8 mouse cellular contexts compared by ENCODE assay signal in the genomic region with DNA sequence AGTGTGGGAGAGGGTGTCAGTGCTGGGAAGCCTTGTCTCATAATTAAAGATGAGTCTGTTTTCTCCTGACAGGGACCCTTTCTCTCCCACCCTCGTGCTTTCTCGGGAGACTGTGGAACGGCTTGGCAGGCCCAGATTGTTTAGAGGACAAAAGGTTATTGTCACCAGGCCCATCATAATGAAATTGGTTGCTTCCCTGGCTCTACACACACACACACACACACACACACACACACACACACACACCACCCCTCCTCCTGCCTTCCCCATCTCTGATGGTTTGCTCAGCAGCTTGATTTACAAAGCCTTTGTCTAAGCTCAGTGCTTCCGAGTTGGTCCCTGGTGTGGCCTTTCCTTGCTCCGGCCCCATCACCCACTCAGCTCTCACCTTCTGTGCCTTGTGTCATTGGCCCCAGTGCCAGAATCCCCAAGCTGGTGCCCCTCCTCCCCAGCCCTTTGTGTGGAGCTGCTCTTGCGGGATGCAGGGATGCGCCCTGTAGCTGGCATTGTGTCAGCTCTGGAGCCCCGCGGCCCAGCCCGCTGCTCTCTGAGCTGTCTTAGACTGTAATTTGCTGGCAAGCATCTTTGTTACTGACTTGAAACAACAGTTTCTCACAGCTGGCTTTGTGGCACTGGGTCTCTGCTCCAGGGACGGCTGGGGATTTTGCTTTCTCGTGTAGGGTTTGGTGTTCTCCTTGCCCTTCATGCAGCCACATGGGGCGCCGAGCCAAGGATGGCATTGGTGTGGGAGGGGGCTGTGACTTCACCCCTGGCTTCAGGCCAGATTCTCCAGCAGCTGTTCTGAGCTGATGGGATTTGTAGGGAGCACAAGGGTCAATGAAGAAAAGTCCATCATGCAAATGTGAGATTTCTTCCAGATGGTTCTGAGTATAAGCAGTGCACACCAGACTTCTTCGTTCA.
DNase-seq lines count a peak whose midpoint lies in the region; ATAC-seq lines count a peak whose summit lies in the region.

No protein-coding gene starts in this region.

- H3K4me2 ChIP-seq in forebrain, embryonic 13.5 days, result peak overlapping the region; percentile 47
- H3K4me2 ChIP-seq in heart, embryonic 16.5 days (ENCODE audit: low read depth, low read length), result peak overlapping the region; percentile 42
- H3K4me2 ChIP-seq in liver, embryonic 11.5 days, result no peak overlapping the region

- no peaks in the 10 kb centered on the region for H3K36me3 ChIP-seq in forebrain, embryonic 13.5 days (ENCODE audit: poor library complexity, severe bottlenecking)
- H3K36me3 ChIP-seq in heart, embryonic 16.5 days (ENCODE audit: control insufficient read depth, insufficient read depth), result no peaks in the 10 kb centered on the region
- no peaks in the 10 kb centered on the region for H3K36me3 ChIP-seq in liver, embryonic 11.5 days (ENCODE audit: control insufficient read depth, insufficient read depth, low read length)

- peak; percentile 75 for ATAC-seq in forebrain, embryonic 13.5 days
- peak; percentile 47 for ATAC-seq in heart, embryonic 16.5 days (replicated peaks; ENCODE audit: extremely low read depth, insufficient read depth, low FRiP score)
- ATAC-seq in liver, embryonic 11.5 days (replicated peaks; ENCODE audit: low FRiP score), result no peak
- no peak for ATAC-seq in activated CD4-positive, CD25-positive, alpha-beta regulatory T cell, adult 4 months

- no peaks in the 10 kb centered on the region for H3K27me3 ChIP-seq in forebrain, embryonic 13.5 days
- H3K27me3 ChIP-seq in heart, embryonic 16.5 days (ENCODE audit: control insufficient read depth, insufficient read depth, low read length), result no peaks in the 10 kb centered on the region
- no peaks in the 10 kb centered on the region for H3K27me3 ChIP-seq in liver, embryonic 11.5 days (replicated peaks; ENCODE audit: control insufficient read depth, insufficient read depth, low read length)

- DNase-seq in ES-CJ7 (ENCODE audit: low read depth, low spot score), result peak; percentile 87
- peak; percentile 72 for DNase-seq in cerebellum, adult 11 months
- peak; percentile 80 for DNase-seq in kidney, postnatal 14 days
- DNase-seq in liver, embryonic 11.5 days (ENCODE audit: low spot score), result no peak
- peak; percentile 81 to 82 for DNase-seq in right cerebral cortex, postnatal 10 days (ENCODE audit: low spot score in 2 of 2)

- H3K4me3 ChIP-seq in forebrain, embryonic 13.5 days, result no peak overlapping the region
- no peak overlapping the region for H3K4me3 ChIP-seq in heart, embryonic 16.5 days (ENCODE audit: low read length)
- H3K4me3 ChIP-seq in liver, embryonic 11.5 days (ENCODE audit: low read depth, low read length), result no peak overlapping the region

- H3K9me3 ChIP-seq in forebrain, embryonic 13.5 days (replicated peaks), result no peaks in the 10 kb centered on the region
- H3K9me3 ChIP-seq in heart, embryonic 16.5 days (replicated peaks; ENCODE audit: control insufficient read depth, low read length), result no peaks in the 10 kb centered on the region
- no peaks in the 10 kb centered on the region for H3K9me3 ChIP-seq in liver, embryonic 11.5 days (ENCODE audit: control insufficient read depth, low read length)

- peak overlapping the region; percentile 98 for H3K27ac ChIP-seq in forebrain, embryonic 13.5 days
- H3K27ac ChIP-seq in heart, embryonic 16.5 days (ENCODE audit: low read length), result peak overlapping the region; percentile 85
- H3K27ac ChIP-seq in liver, embryonic 11.5 days (ENCODE audit: low read depth, low read length), result peak overlapping the region; percentile 21; the same call in 1 of the 2 replicates

- peak overlapping the region; percentile 65 for H3K9ac ChIP-seq in forebrain, embryonic 13.5 days
- peak overlapping the region; percentile 64 for H3K9ac ChIP-seq in heart, embryonic 16.5 days (ENCODE audit: low read length)
- H3K9ac ChIP-seq in liver, embryonic 11.5 days (ENCODE audit: low read depth, low read length), result no peak overlapping the region

- WGBS in forebrain, embryonic 13.5 days, result 6% methylated on average over 15 of the region's 15 CpGs
- 24% methylated on average over 15 of the region's 15 CpGs for WGBS in heart, embryonic 16.5 days
- WGBS in liver, embryonic 11.5 days, result 58% methylated on average over 15 of the region's 15 CpGs

- H3K4me1 ChIP-seq in forebrain, embryonic 13.5 days, result peaks cover 54% of the 10 kb centered on the region
- H3K4me1 ChIP-seq in heart, embryonic 16.5 days (ENCODE audit: control insufficient read depth, insufficient read depth, low read length), result peaks cover 34% of the 10 kb centered on the region
- H3K4me1 ChIP-seq in liver, embryonic 11.5 days (replicated peaks; ENCODE audit: control insufficient read depth, insufficient read depth, low read length), result 0 out of 2 replicates have a peak, but pooled peaks cover 3% of the 10 kb centered on the region

Comparison
In these comparisons a context has a peak if more than half of its experiments do, and no peak if none do; other contexts are left out.
1. ATAC-seq: peak in forebrain, embryonic 13.5 days (single experiment) and heart, embryonic 16.5 days (single experiment); none in liver, embryonic 11.5 days (single experiment) and activated CD4-positive, CD25-positive, alpha-beta regulatory T cell, adult 4 months (single experiment).
2. H3K27ac ChIP-seq: peak in every context shown above with its lines; median percentile 98 in forebrain, embryonic 13.5 days; 85 in heart, embryonic 16.5 days; 21 in liver, embryonic 11.5 days.